Mouse (Mus musculus) forebrain, embryonic 11.5 days (tissue): ENCODE measurements around the gene Sfxn3. TPM values are rescaled to one million over a fixed set of nuclear protein-coding genes. Genes with fewer than 3 reads are reported as not detected.

ENCODE experiments used
- ATAC-seq: fragments of 200-750 bp; cut with Nextera tagmentation; replicated peaks from 2 replicates; pipeline ENCODE4 v1.8.0; 2017; ENCODE audit warnings: moderate TSS enrichment; ENCODE audit not compliant: low FRiP score
- DNase-seq: peaks from one replicate; pipeline ENCODE4 v3.0.0-alpha.2; 2017; ENCODE audit warnings: low spot score
- H3K27ac ChIP-seq: fragments of 300-500 bp; sonication (generic); 2 replicates; pipeline ENCODE4 v1.5.1; 2014; ENCODE audit warnings: low read depth, low read length
- H3K27me3 ChIP-seq: fragments of 300-500 bp; sonication (generic); 2 replicates; pipeline ENCODE4 v1.6.1; 2014; ENCODE audit warnings: mild to moderate bottlenecking, low read length, mixed read lengths; ENCODE audit not compliant: control insufficient read depth, insufficient read depth
- H3K36me3 ChIP-seq: fragments of 300-500 bp; sonication (generic); 2 replicates; pipeline ENCODE4 v1.6.1; 2014; ENCODE audit warnings: mild to moderate bottlenecking, low read length, moderate library complexity, mixed read lengths; ENCODE audit not compliant: control insufficient read depth, insufficient read depth
- H3K4me1 ChIP-seq: fragments of 300-500 bp; sonication (generic); replicated peaks from 2 replicates; pipeline ENCODE4 v1.6.1; 2014; ENCODE audit warnings: low read length, mixed read lengths; ENCODE audit not compliant: control insufficient read depth, insufficient read depth
- H3K4me2 ChIP-seq: fragments of 300-500 bp; sonication (generic); 2 replicates; pipeline ENCODE4 v1.6.1; 2014; ENCODE audit warnings: low read depth, mild to moderate bottlenecking, low read length, moderate library complexity, mixed read lengths; ENCODE audit not compliant: severe bottlenecking
- H3K4me3 ChIP-seq: fragments of 300-500 bp; sonication (generic); 2 replicates; pipeline ENCODE4 v1.5.1; 2014; ENCODE audit warnings: low read depth, low read length
- H3K9ac ChIP-seq: fragments of 300-500 bp; sonication (generic); 2 replicates; pipeline ENCODE4 v1.6.1; 2014; ENCODE audit warnings: low read length
- H3K9me3 ChIP-seq: fragments of 300-500 bp; sonication (generic); 2 replicates; pipeline ENCODE4 v1.6.1; 2016; ENCODE audit warnings: low read length, mixed read lengths; ENCODE audit not compliant: control insufficient read depth
- WGBS: fragments of 180-500 bp; shearing (Covaris S2); extraction: QIAGEN DNeasy Blood & Tissue Kit; methylation state at CpG from one replicate; pipeline ENCODE4 v1.1.7; 2014; 5-methylcytosine and 5-hydroxymethylcytosine counted together
- polyA plus RNA-seq: library from polyadenylated mRNA; unstranded; fragments of >200 nt; fragmentation: Nextera tagmentation; extraction: Ambion mirVana; gene quantifications from 2 replicates; pipeline ENCODE4 v1.2.1, GENCODE M21; 2014

Gene Sfxn3
- polyA plus RNA-seq, 1 experiment from 2014 or later: 15.4 TPM

- Histone ChIP-seq H3K27ac (0 out of 2 replicates have a peak overlapping the region, but pooled peaks have one; percentile 96), H3K9ac (peak overlapping the region; percentile 67; the same call in 1 of the 2 replicates), H3K36me3 (no peaks in the 10 kb centered on the region), H3K9me3 (no peaks in the 10 kb centered on the region), H3K4me2 (peak overlapping the region; percentile 90), H3K4me1 (peaks cover 7% of the 10 kb centered on the region; the same call in 1 of the 2 replicates), H3K27me3 (no peaks in the 10 kb centered on the region), H3K4me3 (peak overlapping the region; percentile 58; the same call in 1 of the 2 replicates)
- DNase-seq (no peak), ATAC-seq (no peak)
- 89% methylated on average over 7 of the region's 7 CpGs for WGBS
These were observed 9.8 kb downstream of the Sfxn3 start for GRCm38 (mm10) chr19:45056908-45057698.

GRCm38 (mm10) chr19:45057724-45058112, 10.4 kb downstream of the Sfxn3 start:
- ATAC-seq (no peak), DNase-seq (no peak)
- 50% methylated on average over 7 of the region's 7 CpGs for WGBS
- peaks cover 7% of the 10 kb centered on the region; the same call in 1 of the 2 replicates for H3K4me1 ChIP-seq
- H3K27ac ChIP-seq: peak overlapping the region; percentile 96
- no peaks in the 10 kb centered on the region for H3K27me3 ChIP-seq
- H3K4me2 ChIP-seq: peak overlapping the region; percentile 90
- H3K9me3 ChIP-seq: no peaks in the 10 kb centered on the region
- H3K36me3 ChIP-seq: no peaks in the 10 kb centered on the region
- peak overlapping the region; percentile 67 for H3K9ac ChIP-seq
- peak overlapping the region; percentile 58 for H3K4me3 ChIP-seq

GRCm38 (mm10) chr19:45058113-45058839, 11.0 kb downstream of the Sfxn3 start:
- Histone ChIP-seq H3K4me2 (peak overlapping the region; percentile 90), H3K36me3 (no peaks in the 10 kb centered on the region)
- WGBS: under 1% methylated on average over 34 of the region's 34 CpGs

DNA sequence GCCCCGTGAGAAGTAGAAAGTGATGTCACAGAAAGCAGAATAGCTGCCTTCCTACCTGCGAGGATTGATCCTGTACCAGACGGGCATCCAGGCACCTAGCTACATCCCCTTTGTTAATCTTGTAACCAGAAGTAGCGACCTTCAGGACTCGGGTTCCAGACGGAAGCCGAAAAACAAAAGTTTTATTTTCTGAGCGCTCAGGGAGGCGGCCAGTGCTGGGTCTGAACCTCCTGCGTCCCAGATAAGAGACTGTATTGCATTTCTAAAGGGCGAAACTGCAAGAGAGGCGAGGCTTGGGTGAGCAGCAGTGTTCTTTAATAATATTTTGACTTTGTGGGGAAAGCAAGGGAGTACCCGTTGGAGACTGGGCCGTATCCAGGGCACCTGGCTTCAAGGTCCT, 11.5 kb downstream of the Sfxn3 start:
- DNase-seq (no peak), ATAC-seq (no peak)
- H3K27me3 ChIP-seq: no peaks in the 10 kb centered on the region
- H3K4me1 ChIP-seq: peaks cover 9% of the 10 kb centered on the region; the same call in 1 of the 2 replicates
- peak overlapping the region; percentile 96 for H3K27ac ChIP-seq
- no peaks in the 10 kb centered on the region for H3K36me3 ChIP-seq
- H3K4me2 ChIP-seq: peak overlapping the region; percentile 90
- no peaks in the 10 kb centered on the region for H3K9me3 ChIP-seq
- H3K9ac ChIP-seq: peak overlapping the region; percentile 85
- peak overlapping the region; percentile 58 for H3K4me3 ChIP-seq
- WGBS: 1% methylated on average over 14 of the region's 14 CpGs

More at GRCm38 (mm10) chr19:45058113-45058839, 11.0 kb downstream of the Sfxn3 start:
- Histone ChIP-seq H3K9me3 (no peaks in the 10 kb centered on the region), H3K9ac (peak overlapping the region; percentile 85), H3K27me3 (no peaks in the 10 kb centered on the region), H3K4me3 (peak overlapping the region; percentile 58), H3K4me1 (peaks cover 7% of the 10 kb centered on the region; the same call in 1 of the 2 replicates), H3K27ac (peak overlapping the region; percentile 96)
- peak; percentile 96 for DNase-seq
- peak; percentile 97 for ATAC-seq

DNA sequence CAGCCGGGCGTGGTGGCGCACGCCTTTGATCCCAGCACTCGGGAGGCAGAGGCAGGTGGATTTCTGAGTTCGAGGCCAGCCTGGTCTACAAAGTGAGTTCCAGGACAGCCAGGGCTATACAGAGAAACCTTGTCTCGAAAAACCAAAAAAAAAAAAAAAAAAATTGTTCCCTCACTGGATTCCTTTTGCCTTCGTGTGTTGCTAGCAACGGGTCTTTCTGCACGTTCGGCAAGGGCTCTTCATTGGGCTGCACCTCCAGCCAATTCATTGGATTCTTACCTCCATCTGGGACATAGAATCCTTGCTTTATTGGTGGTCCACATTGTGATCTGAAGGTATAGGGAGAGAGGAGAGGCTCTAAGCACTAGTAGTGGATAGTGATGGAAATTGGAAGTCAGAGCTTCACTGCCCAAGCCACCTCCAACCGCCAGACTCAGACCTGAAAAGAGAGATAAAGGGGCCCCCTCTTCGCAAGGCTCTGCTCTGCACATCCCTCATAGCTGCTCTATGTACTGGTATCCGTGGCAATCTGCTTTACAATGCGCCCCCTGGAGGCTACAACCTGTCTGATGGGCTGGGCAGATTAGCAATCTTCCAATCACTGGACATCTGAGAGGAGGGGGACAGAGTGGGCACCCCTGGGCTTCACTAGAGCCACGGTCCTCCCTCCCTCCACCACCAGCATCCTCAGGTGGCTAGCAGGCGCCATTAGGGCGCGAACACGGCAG, 16.4 kb downstream of the Sfxn3 start:
- DNase-seq (peak; percentile 81), ATAC-seq (0 out of 2 replicates have a peak, but pooled peaks have one; percentile 46)
- peaks cover 44% of the 10 kb centered on the region for H3K27me3 ChIP-seq
- no peak overlapping the region for H3K4me3 ChIP-seq
- no peaks in the 10 kb centered on the region for H3K9me3 ChIP-seq
- H3K4me2 ChIP-seq: 0 out of 2 replicates have a peak overlapping the region, but pooled peaks have one; percentile 15
- H3K36me3 ChIP-seq: no peaks in the 10 kb centered on the region
- no peak overlapping the region for H3K27ac ChIP-seq
- H3K9ac ChIP-seq: 0 out of 2 replicates have a peak overlapping the region, but pooled peaks have one; percentile 27
- peaks cover 5% of the 10 kb centered on the region; the same call in 1 of the 2 replicates for H3K4me1 ChIP-seq
- WGBS: 41% methylated on average over 18 of the region's 20 CpGs

- peaks cover 45% of the 10 kb centered on the region for H3K27me3 ChIP-seq
- DNase-seq: no peak
These were observed 17.9 kb downstream of the Sfxn3 start for GRCm38 (mm10) chr19:45065226-45065625.

DNA sequence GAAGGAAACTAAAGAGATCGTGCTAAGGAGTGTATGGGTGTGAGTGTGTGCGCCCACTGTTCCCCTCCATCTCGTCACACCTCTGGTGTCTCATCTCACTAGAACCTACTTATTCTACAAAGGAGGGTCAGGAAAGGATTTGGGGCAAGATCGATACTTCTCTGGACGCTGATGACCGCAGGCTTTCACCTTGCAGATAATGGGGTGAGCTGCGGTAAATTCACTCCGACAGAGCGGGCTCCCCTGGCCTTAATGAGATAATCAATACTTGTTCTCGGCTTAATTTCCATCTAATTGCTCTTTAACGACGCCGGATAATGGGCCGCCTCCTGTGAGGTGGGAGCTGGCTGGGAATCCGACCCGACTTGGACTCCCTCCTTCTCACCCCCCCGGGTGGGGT, 19.9 kb downstream of the Sfxn3 start:
- 7% methylated on average over 17 of the region's 17 CpGs for WGBS
- Histone ChIP-seq H3K27me3 (peaks cover 47% of the 10 kb centered on the region), H3K36me3 (no peaks in the 10 kb centered on the region), H3K4me3 (no peak overlapping the region), H3K4me1 (peaks cover 5% of the 10 kb centered on the region; the same call in 1 of the 2 replicates), H3K4me2 (no peak overlapping the region), H3K9ac (no peak overlapping the region), H3K9me3 (no peaks in the 10 kb centered on the region), H3K27ac (no peak overlapping the region)
- DNase-seq (no peak), ATAC-seq (no peak)

More at GRCm38 (mm10) chr19:45065226-45065625, 17.9 kb downstream of the Sfxn3 start:
- 3% methylated on average over 21 of the region's 21 CpGs for WGBS
- H3K4me1 ChIP-seq: peaks cover 5% of the 10 kb centered on the region; the same call in 1 of the 2 replicates
- no peaks in the 10 kb centered on the region for H3K9me3 ChIP-seq
- no peak overlapping the region for H3K4me3 ChIP-seq
- no peak overlapping the region for H3K9ac ChIP-seq
- ATAC-seq: no peak
- no peaks in the 10 kb centered on the region for H3K36me3 ChIP-seq
- no peak overlapping the region for H3K4me2 ChIP-seq
- no peak overlapping the region for H3K27ac ChIP-seq
